Mouse (Mus musculus) common myeloid progenitor, adult 5-6 weeks (primary cell): ENCODE results near the gene Nr1h3. TPM values are rescaled to one million over a fixed set of nuclear protein-coding genes. Genes with fewer than 3 reads are reported as not detected.

Source experiments
- ATAC-seq: replicated peaks from 2 replicates; pipeline ENCODE4 v1.8.0; 2016; ENCODE audit warnings: low read depth, mild to moderate bottlenecking, moderate TSS enrichment, inconsistent platforms; ENCODE audit not compliant: poor library complexity, severe bottlenecking
- total RNA-seq: library from RNA; stranded (forward); fragments of 200-1000, 187-1606 nt; gene quantifications from 2 replicates; pipeline ENCODE4 v1.2.3, GENCODE M21; 2017

Gene Nr1h3
- total RNA-seq, 1 experiment from 2014 or later = 0.23 TPM

DNA sequence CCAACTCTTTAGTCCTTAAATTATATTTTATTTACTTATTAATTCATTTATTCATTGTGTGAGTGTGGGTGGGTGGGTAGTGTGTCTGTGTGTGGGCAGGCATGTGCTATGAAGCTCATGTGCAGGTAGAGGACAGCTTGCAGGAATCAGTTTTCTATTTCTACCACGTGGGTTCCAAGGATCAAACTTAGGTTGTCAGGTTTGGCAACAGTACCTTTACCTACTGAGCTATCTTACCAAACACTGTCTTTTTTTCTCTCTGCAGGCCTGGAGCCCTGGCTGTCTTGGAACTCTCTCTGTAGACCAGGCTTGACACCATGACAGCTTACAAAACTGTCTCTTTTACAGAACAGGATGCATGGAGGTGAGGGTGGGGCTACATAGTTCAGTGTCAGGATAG is 51.3 kb downstream of the Nr1h3 start:
- ATAC-seq = no peak

DNA sequence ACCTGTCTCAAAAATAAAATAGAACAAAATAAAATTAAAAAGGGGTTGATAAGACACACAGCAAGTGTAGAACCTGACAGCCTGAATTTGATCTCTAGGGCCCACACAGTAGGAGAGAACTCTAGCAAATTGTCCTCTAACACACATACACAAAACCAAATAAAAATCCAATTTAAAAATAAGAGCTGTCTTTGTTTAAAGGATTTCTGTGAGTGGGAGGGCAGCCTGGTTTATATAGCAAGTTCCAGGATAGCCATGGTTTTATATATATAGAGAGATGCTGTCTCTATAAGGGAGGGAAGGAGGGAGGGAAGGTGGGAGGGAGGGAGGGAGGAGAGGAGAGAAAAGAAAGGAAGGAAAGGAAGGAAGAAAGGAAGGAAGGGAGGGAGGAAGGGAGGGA is 54.5 kb downstream of the Nr1h3 start:
- no peak for ATAC-seq

DNA sequence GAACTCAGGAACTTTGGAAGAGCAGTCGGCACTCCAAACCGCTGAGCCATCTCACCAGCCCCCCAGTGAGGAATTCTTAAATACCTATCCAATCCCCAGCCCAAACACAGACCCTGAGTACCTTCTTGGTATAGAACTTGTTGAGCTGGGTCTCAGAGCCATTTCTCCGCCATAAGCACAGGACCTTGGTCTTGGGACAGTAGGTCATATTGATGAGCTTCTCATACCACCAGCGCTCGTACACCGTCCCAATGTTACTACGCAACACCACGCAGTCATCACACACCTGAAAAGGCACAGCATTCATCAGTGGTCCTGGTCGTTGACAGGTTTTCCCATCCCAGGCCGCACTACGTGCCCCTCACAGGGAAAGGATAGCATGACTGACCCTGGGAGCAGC is 59.2 kb downstream of the Nr1h3 start:
- ATAC-seq = no peak

DNA sequence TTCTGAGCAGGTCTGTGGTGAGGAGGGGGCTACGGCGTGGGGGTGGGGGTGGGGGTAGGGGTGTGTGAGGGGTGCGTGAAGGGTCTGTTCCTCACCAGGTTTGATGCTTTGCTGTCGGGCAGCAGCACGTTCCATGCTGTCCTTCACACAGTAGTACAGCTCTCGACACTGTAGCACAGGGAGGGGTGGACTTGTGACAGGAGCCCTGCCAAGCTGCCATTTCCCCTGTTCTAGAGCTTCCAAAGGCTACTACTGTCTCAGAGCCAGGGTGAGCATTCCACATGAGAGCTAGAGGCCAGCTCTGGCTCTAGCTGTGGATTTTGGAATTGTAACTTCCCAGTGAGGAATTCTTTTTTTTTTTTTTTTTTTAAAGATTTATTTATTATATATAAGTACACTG is 59.7 kb downstream of the Nr1h3 start:
- no peak for ATAC-seq

DNA sequence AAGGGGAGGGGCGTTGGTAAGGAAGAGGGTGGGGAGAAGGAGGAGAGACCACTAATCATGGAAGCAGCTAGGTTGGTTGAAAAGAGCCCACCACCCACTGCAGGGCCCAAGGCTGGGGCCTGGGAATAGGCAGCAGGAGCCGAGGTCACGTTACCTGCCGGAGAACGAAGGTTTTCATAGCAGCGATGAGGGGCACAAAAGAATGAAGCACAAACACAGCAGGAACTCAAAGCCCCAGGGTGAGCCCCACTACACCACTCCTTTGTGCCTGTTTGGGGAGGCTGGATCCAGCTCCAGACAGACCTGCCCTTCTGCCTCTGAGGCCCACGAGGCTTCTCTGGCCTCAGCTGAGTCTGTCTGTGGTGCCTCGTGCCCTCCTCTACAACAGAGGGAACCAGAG is 62.9 kb downstream of the Nr1h3 start:
- ATAC-seq = no peak

DNA sequence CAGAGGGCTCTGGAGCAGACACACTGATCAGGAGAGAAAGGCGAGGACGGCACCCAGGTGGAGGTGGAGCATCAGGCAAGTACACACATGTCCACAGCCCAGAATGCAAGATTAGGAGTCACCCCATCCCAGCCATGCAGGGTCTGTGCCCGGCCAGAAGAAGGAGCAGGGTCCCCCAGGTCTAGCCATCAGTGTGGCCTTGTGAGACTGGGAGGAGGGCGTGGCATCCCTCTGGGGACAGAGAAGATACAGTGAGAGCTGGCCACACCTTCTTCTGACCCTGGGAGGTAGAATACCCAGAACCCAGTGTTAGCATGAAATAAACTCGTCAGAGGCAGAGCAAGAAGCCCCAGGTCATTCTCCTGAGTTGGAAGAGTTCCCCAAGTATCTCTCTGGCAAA is 63.3 kb downstream of the Nr1h3 start:
- ATAC-seq = no peak

DNA sequence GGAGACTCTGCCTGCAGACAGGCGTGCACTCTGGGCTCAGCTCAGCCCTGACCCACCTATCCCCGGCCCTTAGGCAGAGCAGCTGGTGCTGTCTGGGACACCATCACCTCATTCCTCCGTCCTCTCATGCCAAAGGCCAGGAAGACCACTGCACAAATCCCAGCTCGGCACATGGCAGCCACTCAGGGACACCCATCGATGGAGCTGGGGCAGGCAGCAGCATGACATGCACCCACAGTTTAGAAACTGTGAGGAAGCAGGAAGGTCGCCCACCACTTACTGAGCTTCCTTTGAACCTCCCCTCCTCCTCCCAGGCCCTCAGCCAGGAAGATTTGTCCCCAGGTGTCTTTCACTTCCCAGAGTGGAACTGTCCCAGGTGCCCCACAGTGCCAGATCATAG is 65.2 kb downstream of the Nr1h3 start:
- no peak for ATAC-seq

DNA sequence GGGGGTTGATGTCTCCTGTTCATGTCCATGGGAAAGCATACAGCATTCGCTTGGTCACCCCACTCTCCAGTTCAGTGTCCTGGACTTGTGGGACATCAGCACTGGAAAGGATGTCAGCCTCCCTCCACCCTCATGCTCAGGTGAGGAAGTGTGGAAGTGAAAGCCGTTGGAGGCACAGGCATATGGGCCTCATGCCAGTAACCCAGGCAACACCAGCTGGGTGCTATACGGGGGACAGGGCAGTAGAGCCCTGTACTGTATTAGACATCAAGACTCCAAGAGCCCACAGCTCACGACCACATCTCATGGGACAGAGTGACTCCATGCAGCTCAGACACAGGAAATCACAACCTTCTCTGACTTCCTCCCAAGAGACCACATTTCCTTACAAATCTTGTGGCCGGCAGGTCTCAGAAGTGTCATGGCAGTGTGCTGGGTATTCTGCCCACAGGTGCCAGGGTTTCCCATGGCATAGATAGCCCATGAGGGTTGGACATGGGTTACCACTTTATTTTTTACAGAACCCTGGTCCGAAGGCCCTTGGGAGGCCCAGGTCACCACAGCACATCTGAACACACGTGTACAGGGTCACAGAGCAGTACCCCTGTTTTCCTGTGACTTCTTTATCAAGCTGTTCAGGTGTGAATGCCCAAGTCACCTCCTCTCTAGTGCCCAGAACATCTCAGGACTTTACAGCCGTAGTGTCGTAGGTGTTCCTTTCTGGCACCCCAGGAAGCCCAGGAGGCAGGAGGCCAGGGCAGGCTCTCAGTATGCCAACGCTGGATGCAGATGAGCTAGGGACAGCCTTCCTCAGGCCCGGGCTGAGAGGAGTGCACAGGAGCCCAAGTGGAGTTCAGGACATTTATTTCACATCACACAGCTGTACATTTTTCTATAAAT is 65.9 kb downstream of the Nr1h3 start:
- peak; percentile 48 for ATAC-seq

Other genes with a start within 250 kb of the Nr1h3 start
- 3.9 and 5.0 TPM in 2 replicates for gene Rapsn, start 167.2 kb downstream of the Nr1h3 start, total RNA-seq
- gene Psmc3, start 148.8 kb downstream of the Nr1h3 start, total RNA-seq = 227 and 246 TPM in 2 replicates
- gene Slc39a13, start 132.4 kb downstream of the Nr1h3 start, total RNA-seq = 8.9 and 10.7 TPM in 2 replicates
- 64.4 and 74.3 TPM in 2 replicates for gene Spi1, start 120.4 kb downstream of the Nr1h3 start, total RNA-seq
- 0.09 and 0.15 TPM in 2 replicates for gene Mybpc3, start 84.7 kb downstream of the Nr1h3 start, total RNA-seq
- 46.4 and 55.6 TPM in 2 replicates for gene Madd, start 19.0 kb downstream of the Nr1h3 start, total RNA-seq
- gene Acp2, start 51 bp upstream of the Nr1h3 start, total RNA-seq = 6.5 and 15.3 TPM in 2 replicates
- 11.5 and 18.0 TPM in 2 replicates for gene Ddb2, start 34.1 kb upstream of the Nr1h3 start, total RNA-seq
- 0.19 TPM in 1 of 2 replicates, not detected in the other for gene Pacsin3, start 53.1 kb upstream of the Nr1h3 start, total RNA-seq
- gene Arfgap2, start 62.1 kb upstream of the Nr1h3 start, total RNA-seq = 36.8 and 37.3 TPM in 2 replicates
- gene 1110051M20Rik, start 241.9 kb upstream of the Nr1h3 start, total RNA-seq = 12.2 and 28.9 TPM in 2 replicates